Mouse (Mus musculus): ENCODE data around the gene Il11ra1. TPM values are rescaled to one million over a fixed set of nuclear protein-coding genes. Genes with fewer than 3 reads are reported as not detected.
"Not testable (repeated sequence)": the region's sequence is repeated elsewhere in the genome, so short reads cannot be mapped to it uniquely, and the experiment has no call there.

The Il11ra1 gene
- polyA plus RNA-seq (2014; fragmentation: Nextera tagmentation; extraction: Ambion mirVana), result 128 and 137 TPM in 2 replicates

GRCm38 (mm10) chr4:41699783-41700182 lies at the start of gene Il11ra1:
Gene Il11ra1 (plus strand): TSS chr4:41699989.
- not testable (repeated sequence) for H3K9me3 ChIP-seq (replicated peaks; ENCODE audit: control insufficient read depth, low read length); ATAC-seq (replicated peaks; ENCODE audit: insufficient number of reproducible peaks, low FRiP score, low TSS enrichment); H3K36me3 ChIP-seq (ENCODE audit: control insufficient read depth, insufficient read depth, low read length); H3K9ac ChIP-seq (ENCODE audit: low read depth, low read length); H3K27me3 ChIP-seq (ENCODE audit: control insufficient read depth, insufficient read depth, low read length); H3K27ac ChIP-seq (ENCODE audit: low read depth, low read length); H3K4me2 ChIP-seq; H3K4me1 ChIP-seq (ENCODE audit: control insufficient read depth, insufficient read depth, low read length); H3K4me3 ChIP-seq (ENCODE audit: low read depth, low read length)
- 70% methylated on average over 9 of the region's 10 CpGs for whole genome bisulfite sequencing (ENCODE audit: insufficient replicate concordance)

GRCm38 (mm10) chr4:41653296-41653695 lies 46.5 kb upstream of the Il11ra1 start:
- no peaks in the 10 kb centered on the region for H3K9me3 ChIP-seq (replicated peaks; ENCODE audit: control insufficient read depth, low read length)
- ATAC-seq (replicated peaks; ENCODE audit: insufficient number of reproducible peaks, low FRiP score, low TSS enrichment), result no peak
- no peak overlapping the region for H3K27ac ChIP-seq (ENCODE audit: low read depth, low read length)
- H3K4me3 ChIP-seq (ENCODE audit: low read depth, low read length), result no peak overlapping the region
- 46% methylated on average over 6 of the region's 6 CpGs for WGBS (ENCODE audit: insufficient replicate concordance)
- H3K36me3 ChIP-seq (ENCODE audit: control insufficient read depth, insufficient read depth, low read length), result no peaks in the 10 kb centered on the region
- H3K4me1 ChIP-seq (ENCODE audit: control insufficient read depth, insufficient read depth, low read length), result peaks cover 1% of the 10 kb centered on the region; the same call in 1 of the 2 replicates
- no peak overlapping the region for H3K4me2 ChIP-seq
- H3K27me3 ChIP-seq (ENCODE audit: control insufficient read depth, insufficient read depth, low read length), result peaks cover 9% of the 10 kb centered on the region; the same call in 1 of the 2 replicates
- H3K9ac ChIP-seq (ENCODE audit: low read depth, low read length), result no peak overlapping the region

GRCm38 (mm10) chr4:41653730-41654129 lies 46.1 kb upstream of the Il11ra1 start:
- Histone ChIP-seq H3K27me3 (ENCODE audit: control insufficient read depth, insufficient read depth, low read length) (peaks cover 9% of the 10 kb centered on the region), H3K9ac (ENCODE audit: low read depth, low read length) (no peak overlapping the region), H3K9me3 (replicated peaks; ENCODE audit: control insufficient read depth, low read length) (no peaks in the 10 kb centered on the region), H3K4me2 (no peak overlapping the region), H3K4me1 (ENCODE audit: control insufficient read depth, insufficient read depth, low read length) (peaks cover 6% of the 10 kb centered on the region; the same call in 1 of the 2 replicates), H3K4me3 (ENCODE audit: low read depth, low read length) (no peak overlapping the region), H3K36me3 (ENCODE audit: control insufficient read depth, insufficient read depth, low read length) (no peaks in the 10 kb centered on the region), H3K27ac (ENCODE audit: low read depth, low read length) (no peak overlapping the region)
- 52% methylated on average over 6 of the region's 6 CpGs for WGBS (ENCODE audit: insufficient replicate concordance)
- ATAC-seq (replicated peaks; ENCODE audit: insufficient number of reproducible peaks, low FRiP score, low TSS enrichment), result no peak

GRCm38 (mm10) chr4:41654217-41654616 lies 45.6 kb upstream of the Il11ra1 start:
- peaks cover 13% of the 10 kb centered on the region for H3K27me3 ChIP-seq (ENCODE audit: control insufficient read depth, insufficient read depth, low read length)
- no peak overlapping the region for H3K9ac ChIP-seq (ENCODE audit: low read depth, low read length)
- H3K4me2 ChIP-seq, result no peak overlapping the region
- 13% methylated on average over 7 of the region's 7 CpGs for WGBS (ENCODE audit: insufficient replicate concordance)
- H3K4me1 ChIP-seq (ENCODE audit: control insufficient read depth, insufficient read depth, low read length), result peaks cover 10% of the 10 kb centered on the region; the same call in 1 of the 2 replicates
- H3K9me3 ChIP-seq (replicated peaks; ENCODE audit: control insufficient read depth, low read length), result no peaks in the 10 kb centered on the region
- ATAC-seq (replicated peaks; ENCODE audit: insufficient number of reproducible peaks, low FRiP score, low TSS enrichment), result no peak
- no peak overlapping the region for H3K27ac ChIP-seq (ENCODE audit: low read depth, low read length)
- H3K36me3 ChIP-seq (ENCODE audit: control insufficient read depth, insufficient read depth, low read length), result no peaks in the 10 kb centered on the region
- H3K4me3 ChIP-seq (ENCODE audit: low read depth, low read length), result no peak overlapping the region

GRCm38 (mm10) chr4:41655525-41655924 lies 44.3 kb upstream of the Il11ra1 start:
- Histone ChIP-seq H3K27me3 (ENCODE audit: control insufficient read depth, insufficient read depth, low read length) (peaks cover 18% of the 10 kb centered on the region), H3K4me3 (ENCODE audit: low read depth, low read length) (no peak overlapping the region), H3K4me1 (ENCODE audit: control insufficient read depth, insufficient read depth, low read length) (peaks cover 18% of the 10 kb centered on the region; the same call in 1 of the 2 replicates), H3K9me3 (replicated peaks; ENCODE audit: control insufficient read depth, low read length) (no peaks in the 10 kb centered on the region), H3K9ac (ENCODE audit: low read depth, low read length) (no peak overlapping the region), H3K36me3 (ENCODE audit: control insufficient read depth, insufficient read depth, low read length) (no peaks in the 10 kb centered on the region), H3K4me2 (no peak overlapping the region), H3K27ac (ENCODE audit: low read depth, low read length) (no peak overlapping the region)
- no peak for ATAC-seq (replicated peaks; ENCODE audit: insufficient number of reproducible peaks, low FRiP score, low TSS enrichment)
- WGBS (ENCODE audit: insufficient replicate concordance), result 84% methylated on average over 2 of the region's 2 CpGs

- ATAC-seq (replicated peaks; ENCODE audit: insufficient number of reproducible peaks, low FRiP score, low TSS enrichment), result no peak
- Histone ChIP-seq H3K4me3 (ENCODE audit: low read depth, low read length) (no peak overlapping the region), H3K9me3 (replicated peaks; ENCODE audit: control insufficient read depth, low read length) (no peaks in the 10 kb centered on the region), H3K36me3 (ENCODE audit: control insufficient read depth, insufficient read depth, low read length) (no peaks in the 10 kb centered on the region), H3K9ac (ENCODE audit: low read depth, low read length) (no peak overlapping the region), H3K4me1 (ENCODE audit: control insufficient read depth, insufficient read depth, low read length) (peaks cover 29% of the 10 kb centered on the region), H3K27ac (ENCODE audit: low read depth, low read length) (no peak overlapping the region), H3K27me3 (ENCODE audit: control insufficient read depth, insufficient read depth, low read length) (peaks cover 32% of the 10 kb centered on the region), H3K4me2 (peak overlapping the region; percentile 38)
- 16% methylated on average over 19 of the region's 25 CpGs for WGBS (ENCODE audit: insufficient replicate concordance)
These were observed 41.0 kb upstream of the Il11ra1 start for GRCm38 (mm10) chr4:41658566-41659384.

- Histone ChIP-seq H3K27ac (ENCODE audit: low read depth, low read length) (no peak overlapping the region), H3K36me3 (ENCODE audit: control insufficient read depth, insufficient read depth, low read length) (no peaks in the 10 kb centered on the region), H3K4me1 (ENCODE audit: control insufficient read depth, insufficient read depth, low read length) (peaks cover 36% of the 10 kb centered on the region), H3K4me3 (ENCODE audit: low read depth, low read length) (no peak overlapping the region), H3K9me3 (replicated peaks; ENCODE audit: control insufficient read depth, low read length) (no peaks in the 10 kb centered on the region), H3K4me2 (no peak overlapping the region), H3K27me3 (ENCODE audit: control insufficient read depth, insufficient read depth, low read length) (peaks cover 32% of the 10 kb centered on the region), H3K9ac (ENCODE audit: low read depth, low read length) (no peak overlapping the region)
- WGBS (ENCODE audit: insufficient replicate concordance), result 55% methylated on average over 12 of the region's 13 CpGs
- no peak for ATAC-seq (replicated peaks; ENCODE audit: insufficient number of reproducible peaks, low FRiP score, low TSS enrichment)
These were observed 40.2 kb upstream of the Il11ra1 start for GRCm38 (mm10) chr4:41659556-41659955.

- Histone ChIP-seq H3K27me3 (ENCODE audit: control insufficient read depth, insufficient read depth, low read length) (peaks cover 32% of the 10 kb centered on the region), H3K27ac (ENCODE audit: low read depth, low read length) (no peak overlapping the region), H3K4me3 (ENCODE audit: low read depth, low read length) (no peak overlapping the region), H3K4me1 (ENCODE audit: control insufficient read depth, insufficient read depth, low read length) (peaks cover 47% of the 10 kb centered on the region), H3K36me3 (ENCODE audit: control insufficient read depth, insufficient read depth, low read length) (no peaks in the 10 kb centered on the region), H3K4me2 (no peak overlapping the region), H3K9me3 (replicated peaks; ENCODE audit: control insufficient read depth, low read length) (no peaks in the 10 kb centered on the region), H3K9ac (ENCODE audit: low read depth, low read length) (no peak overlapping the region)
- WGBS (ENCODE audit: insufficient replicate concordance), result 28% methylated on average over 11 of the region's 11 CpGs
- no peak for ATAC-seq (replicated peaks; ENCODE audit: insufficient number of reproducible peaks, low FRiP score, low TSS enrichment)
These were observed 38.8 kb upstream of the Il11ra1 start for GRCm38 (mm10) chr4:41660851-41661430.
